Mouse (Mus musculus): ENCODE results near the gene Erbb3. TPM values are rescaled to one million over a fixed set of nuclear protein-coding genes. Genes with fewer than 3 reads are reported as not detected.
"Not testable (repeated sequence)": the region's sequence is repeated elsewhere in the genome, so short reads cannot be mapped to it uniquely, and the experiment has no call there.

Gene Erbb3
- polyA plus RNA-seq, 1 experiment, result 0.28 TPM

- Histone ChIP-seq H3ac (ENCODE audit: control insufficient read depth, insufficient read length, low read depth) (no peak overlapping the region), H3K79me3 (ENCODE audit: low read depth) (peaks cover 16% of the 10 kb centered on the region), H3K36me3 (ENCODE audit: control insufficient read depth, insufficient read depth) (peaks cover 24% of the 10 kb centered on the region), H3K79me2 (ENCODE audit: control insufficient read depth, insufficient read depth) (peaks cover 23% of the 10 kb centered on the region), H3K27me3 (ENCODE audit: control insufficient read depth, insufficient read depth, insufficient read length) (no peaks in the 10 kb centered on the region), H3K4me3 (ENCODE audit: insufficient read depth, poor library complexity, severe bottlenecking) (no peak overlapping the region)
- TF ChIP-seq USF1 (IDR thresholded peaks at IDR 0.05; ENCODE audit: low read depth), result no peak
- no peak for TF ChIP-seq CTCF (IDR thresholded peaks at IDR 0.05; ENCODE audit: control insufficient read depth, insufficient read depth, insufficient read length)
These were observed 33.2 kb upstream of the Erbb3 start for GRCm38 (mm10) chr10:128622702-128623101.

GRCm38 (mm10) chr10:128621986-128622520 lies 32.6 kb upstream of the Erbb3 start:
- Histone ChIP-seq H3ac (ENCODE audit: control insufficient read depth, insufficient read length, low read depth) (no peak overlapping the region), H3K36me3 (ENCODE audit: control insufficient read depth, insufficient read depth) (peaks cover 24% of the 10 kb centered on the region), H3K79me2 (ENCODE audit: control insufficient read depth, insufficient read depth) (peaks cover 23% of the 10 kb centered on the region), H3K79me3 (ENCODE audit: low read depth) (peaks cover 16% of the 10 kb centered on the region), H3K4me3 (ENCODE audit: insufficient read depth, poor library complexity, severe bottlenecking) (no peak overlapping the region), H3K27me3 (ENCODE audit: control insufficient read depth, insufficient read depth, insufficient read length) (no peaks in the 10 kb centered on the region)
- TF ChIP-seq USF1 (IDR thresholded peaks at IDR 0.05; ENCODE audit: low read depth) (no peak), CEBPB (IDR thresholded peaks at IDR 0.05; ENCODE audit: low read depth) (no peak), FOSL1 (IDR thresholded peaks at IDR 0.05; ENCODE audit: insufficient read depth, low read length, poor library complexity, severe bottlenecking) (no peak), MAX (IDR thresholded peaks at IDR 0.05) (no peak), CTCF (IDR thresholded peaks at IDR 0.05; ENCODE audit: control insufficient read depth, insufficient read depth, insufficient read length) (no peak), MYOD1 (IDR thresholded peaks at IDR 0.05; ENCODE audit: control insufficient read depth, insufficient read length, low read depth) (no peak), MYOG (IDR thresholded peaks at IDR 0.05; ENCODE audit: control insufficient read depth, extremely low read depth, insufficient read length) (no peak)

- H3ac ChIP-seq (ENCODE audit: control insufficient read depth, insufficient read length, low read depth), result no peak overlapping the region
- H3K4me3 ChIP-seq (ENCODE audit: insufficient read depth, poor library complexity, severe bottlenecking), result no peak overlapping the region
- peaks cover 8% of the 10 kb centered on the region for H3K79me3 ChIP-seq (ENCODE audit: low read depth)
- H3K27me3 ChIP-seq (ENCODE audit: control insufficient read depth, insufficient read depth, insufficient read length), result no peaks in the 10 kb centered on the region
- TF ChIP-seq MYOG (IDR thresholded peaks at IDR 0.05; ENCODE audit: control insufficient read depth, extremely low read depth, insufficient read length) (no peak), CTCF (IDR thresholded peaks at IDR 0.05; ENCODE audit: control insufficient read depth, insufficient read depth, insufficient read length) (no peak), MYOD1 (IDR thresholded peaks at IDR 0.05; ENCODE audit: control insufficient read depth, insufficient read length, low read depth) (no peak), FOSL1 (IDR thresholded peaks at IDR 0.05; ENCODE audit: insufficient read depth, low read length, poor library complexity, severe bottlenecking) (no peak)
- peaks cover 17% of the 10 kb centered on the region for H3K36me3 ChIP-seq (ENCODE audit: control insufficient read depth, insufficient read depth)
- peaks cover 12% of the 10 kb centered on the region for H3K79me2 ChIP-seq (ENCODE audit: control insufficient read depth, insufficient read depth)
These were observed 30.8 kb upstream of the Erbb3 start for GRCm38 (mm10) chr10:128620241-128620640.

- not testable (repeated sequence) for H3K27me3 ChIP-seq (ENCODE audit: control insufficient read depth, insufficient read depth, insufficient read length); H3ac ChIP-seq (ENCODE audit: control insufficient read depth, insufficient read length, low read depth); H3K79me3 ChIP-seq (ENCODE audit: low read depth); H3K4me3 ChIP-seq (ENCODE audit: insufficient read depth, poor library complexity, severe bottlenecking); H3K79me2 ChIP-seq (ENCODE audit: control insufficient read depth, insufficient read depth); H3K36me3 ChIP-seq (ENCODE audit: control insufficient read depth, insufficient read depth)
These were observed 29.7 kb upstream of the Erbb3 start for GRCm38 (mm10) chr10:128619148-128619547.

GRCm38 (mm10) chr10:128618570-128618969 lies 29.1 kb upstream of the Erbb3 start:
- no peaks in the 10 kb centered on the region for H3K79me2 ChIP-seq (ENCODE audit: control insufficient read depth, insufficient read depth)
- no peak for TF ChIP-seq USF1 (IDR thresholded peaks at IDR 0.05; ENCODE audit: low read depth)
- no peaks in the 10 kb centered on the region for H3K27me3 ChIP-seq (ENCODE audit: control insufficient read depth, insufficient read depth, insufficient read length)
- H3ac ChIP-seq (ENCODE audit: control insufficient read depth, insufficient read length, low read depth), result no peak overlapping the region
- peaks cover under 1% of the 10 kb centered on the region for H3K36me3 ChIP-seq (ENCODE audit: control insufficient read depth, insufficient read depth)
- H3K4me3 ChIP-seq (ENCODE audit: insufficient read depth, poor library complexity, severe bottlenecking), result no peak overlapping the region
- no peaks in the 10 kb centered on the region for H3K79me3 ChIP-seq (ENCODE audit: low read depth)

GRCm38 (mm10) chr10:128615798-128616448 lies 26.5 kb upstream of the Erbb3 start:
- H3K79me2 ChIP-seq (ENCODE audit: control insufficient read depth, insufficient read depth); H3K27me3 ChIP-seq (ENCODE audit: control insufficient read depth, insufficient read depth, insufficient read length); H3K36me3 ChIP-seq (ENCODE audit: control insufficient read depth, insufficient read depth); H3K79me3 ChIP-seq (ENCODE audit: low read depth); H3K4me3 ChIP-seq (ENCODE audit: insufficient read depth, poor library complexity, severe bottlenecking); H3ac ChIP-seq (ENCODE audit: control insufficient read depth, insufficient read length, low read depth): not testable (repeated sequence)

- Histone ChIP-seq H3K79me2 (ENCODE audit: control insufficient read depth, insufficient read depth) (no peaks in the 10 kb centered on the region), H3K4me3 (ENCODE audit: insufficient read depth, poor library complexity, severe bottlenecking) (no peak overlapping the region), H3K27me3 (ENCODE audit: control insufficient read depth, insufficient read depth, insufficient read length) (no peaks in the 10 kb centered on the region), H3K36me3 (ENCODE audit: control insufficient read depth, insufficient read depth) (no peaks in the 10 kb centered on the region), H3ac (ENCODE audit: control insufficient read depth, insufficient read length, low read depth) (no peak overlapping the region), H3K79me3 (ENCODE audit: low read depth) (no peaks in the 10 kb centered on the region)
- no peak for TF ChIP-seq MYOG (IDR thresholded peaks at IDR 0.05; ENCODE audit: control insufficient read depth, extremely low read depth, insufficient read length)
- no peak for TF ChIP-seq MAX (IDR thresholded peaks at IDR 0.05)
- no peak for TF ChIP-seq CEBPB (IDR thresholded peaks at IDR 0.05; ENCODE audit: low read depth)
- no peak for TF ChIP-seq CTCF (IDR thresholded peaks at IDR 0.05; ENCODE audit: control insufficient read depth, insufficient read depth, insufficient read length)
- TF ChIP-seq MYOD1 (IDR thresholded peaks at IDR 0.05; ENCODE audit: control insufficient read depth, insufficient read length, low read depth), result no peak
- TF ChIP-seq USF1 (IDR thresholded peaks at IDR 0.05; ENCODE audit: low read depth), result no peak
- TF ChIP-seq FOSL1 (IDR thresholded peaks at IDR 0.05; ENCODE audit: insufficient read depth, low read length, poor library complexity, severe bottlenecking), result no peak
These were observed 25.5 kb upstream of the Erbb3 start for GRCm38 (mm10) chr10:128614934-128615333.

- not testable (repeated sequence) for H3ac ChIP-seq (ENCODE audit: control insufficient read depth, insufficient read length, low read depth); H3K79me3 ChIP-seq (ENCODE audit: low read depth); H3K79me2 ChIP-seq (ENCODE audit: control insufficient read depth, insufficient read depth); H3K4me3 ChIP-seq (ENCODE audit: insufficient read depth, poor library complexity, severe bottlenecking); H3K36me3 ChIP-seq (ENCODE audit: control insufficient read depth, insufficient read depth); H3K27me3 ChIP-seq (ENCODE audit: control insufficient read depth, insufficient read depth, insufficient read length)
These were observed 24.4 kb upstream of the Erbb3 start for GRCm38 (mm10) chr10:128613820-128614219.
